Mouse (Mus musculus) hindbrain, postnatal 0 days (tissue): ENCODE results near the gene Smad9. TPM values are rescaled to one million over a fixed set of nuclear protein-coding genes. Genes with fewer than 3 reads are reported as not detected.

Experiments used
- ATAC-seq: fragments of 200-750 bp; cut with Nextera tagmentation; 2 replicates; pipeline ENCODE4 v1.8.0; 2017; ENCODE audit warnings: mild to moderate bottlenecking, moderate TSS enrichment, moderate library complexity
- DNase-seq: peaks from one replicate; pipeline ENCODE4 v3.0.0-alpha.2; 2015; ENCODE audit warnings: low spot score
- H3K27ac ChIP-seq: fragments of 300-500 bp; sonication (generic); 2 replicates; pipeline ENCODE4 v1.5.1; 2014; ENCODE audit warnings: mild to moderate bottlenecking
- H3K27me3 ChIP-seq: fragments of 300-500 bp; sonication (generic); 2 replicates; pipeline ENCODE4 v1.6.1; 2014; ENCODE audit warnings: low read length, mixed read lengths; ENCODE audit not compliant: insufficient read depth
- H3K36me3 ChIP-seq: fragments of 300-500 bp; sonication (generic); 2 replicates; pipeline ENCODE4 v1.6.1; 2014; ENCODE audit warnings: low read length, mixed read lengths; ENCODE audit not compliant: insufficient read depth
- H3K4me1 ChIP-seq: fragments of 300-500 bp; sonication (generic); 2 replicates; pipeline ENCODE4 v1.6.1; 2014; ENCODE audit warnings: antibody characterized with exemption, low read length, mixed read lengths; ENCODE audit not compliant: insufficient read depth
- H3K4me2 ChIP-seq: fragments of 300-500 bp; sonication (generic); 2 replicates; pipeline ENCODE4 v1.6.1; 2014; ENCODE audit warnings: low read depth, mild to moderate bottlenecking, low read length, moderate library complexity, mixed read lengths
- H3K4me3 ChIP-seq: fragments of 300-500 bp; sonication (generic); 2 replicates; pipeline ENCODE4 v1.5.1; 2014; ENCODE audit warnings: low read length
- H3K9ac ChIP-seq: fragments of 300-500 bp; sonication (generic); replicated peaks from 2 replicates; pipeline ENCODE4 v1.6.1; 2014; ENCODE audit warnings: mild to moderate bottlenecking, low read length, moderate library complexity, mixed read lengths
- H3K9me3 ChIP-seq: fragments of 300-500 bp; sonication (generic); 2 replicates; pipeline ENCODE4 v1.6.1; 2016; ENCODE audit warnings: low read length, mixed read lengths
- CTCF ChIP-seq: IDR thresholded peaks from 2 replicates; pipeline ENCODE4 v1.5.1; 2016; ENCODE audit warnings: antibody characterized with exemption, control low read depth, low read depth
- WGBS: fragments of 180-500 bp; shearing (Covaris S2); extraction: QIAGEN DNeasy Blood & Tissue Kit; methylation state at CpG from one replicate; pipeline ENCODE4 v1.1.7; 2014; 5-methylcytosine and 5-hydroxymethylcytosine counted together
- polyA plus RNA-seq: library from polyadenylated mRNA; unstranded; fragments of >200 nt; fragmentation: Nextera tagmentation; extraction: Ambion mirVana; gene quantifications from 2 replicates; pipeline ENCODE4 v1.2.1, GENCODE M21; 2015
- total RNA-seq: library from RNA; depleted of rRNA; stranded (reverse); fragments of >200 nt; gene quantifications from 2 replicates; pipeline ENCODE4 v1.2.3, GENCODE M21; 2014; rRNA removed

The Smad9 gene
- total and polyA plus RNA-seq, 2 experiments from 2014 or later: 1.1 to 6.7 TPM

- Histone ChIP-seq H3K9me3 (no peaks in the 10 kb centered on the region), H3K36me3 (no peaks in the 10 kb centered on the region), H3K4me2 (no peak overlapping the region), H3K27ac (no peak overlapping the region), H3K9ac (no peak overlapping the region), H3K4me3 (no peak overlapping the region), H3K27me3 (no peaks in the 10 kb centered on the region), H3K4me1 (no peaks in the 10 kb centered on the region)
- TF ChIP-seq CTCF: peak; percentile 87
- DNase-seq (peak; percentile 88), ATAC-seq (0 out of 2 replicates have a peak, but pooled peaks have one; percentile 49)
- WGBS: 28% methylated on average over 3 of the region's 3 CpGs
Observed at GRCm38 (mm10) chr3:54815292-54815691, 59.9 kb downstream of the Smad9 start.

GRCm38 (mm10) chr3:54822526-54822925, 67.1 kb downstream of the Smad9 start:
- no peak for DNase-seq
- no peak for TF ChIP-seq CTCF
- 68% methylated on average over 5 of the region's 5 CpGs for WGBS

GRCm38 (mm10) chr3:54832491-54832890, 77.1 kb downstream of the Smad9 start:
- no peak for ATAC-seq

More at GRCm38 (mm10) chr3:54822526-54822925, 67.1 kb downstream of the Smad9 start:
- H3K27me3 ChIP-seq: no peaks in the 10 kb centered on the region
- H3K27ac ChIP-seq: no peak overlapping the region
- ATAC-seq: no peak
- H3K4me2 ChIP-seq: no peak overlapping the region
- no peak overlapping the region for H3K9ac ChIP-seq
- H3K9me3 ChIP-seq: no peaks in the 10 kb centered on the region
- no peaks in the 10 kb centered on the region for H3K4me1 ChIP-seq
- no peak overlapping the region for H3K4me3 ChIP-seq
- no peaks in the 10 kb centered on the region for H3K36me3 ChIP-seq

GRCm38 (mm10) chr3:54835421-54835820, 80.0 kb downstream of the Smad9 start:
- no peak for TF ChIP-seq CTCF
- H3K27ac ChIP-seq: no peak overlapping the region
- no peak overlapping the region for H3K4me2 ChIP-seq
- H3K36me3 ChIP-seq: no peaks in the 10 kb centered on the region
- H3K9ac ChIP-seq: no peak overlapping the region
- DNase-seq (peak; percentile 61), ATAC-seq (peak; percentile 78)
- H3K27me3 ChIP-seq: no peaks in the 10 kb centered on the region
- H3K4me1 ChIP-seq: no peaks in the 10 kb centered on the region
- WGBS: 31% methylated on average over 2 of the region's 2 CpGs
- no peak overlapping the region for H3K4me3 ChIP-seq
- no peaks in the 10 kb centered on the region for H3K9me3 ChIP-seq

More at GRCm38 (mm10) chr3:54832491-54832890, 77.1 kb downstream of the Smad9 start:
- H3K27ac ChIP-seq: no peak overlapping the region
- TF ChIP-seq CTCF: no peak
- H3K27me3 ChIP-seq: no peaks in the 10 kb centered on the region
- no peak for DNase-seq
- no peaks in the 10 kb centered on the region for H3K4me1 ChIP-seq
- H3K36me3 ChIP-seq: no peaks in the 10 kb centered on the region
- 87% methylated on average over 3 of the region's 3 CpGs for WGBS
- H3K4me3 ChIP-seq: no peak overlapping the region
- H3K9me3 ChIP-seq: no peaks in the 10 kb centered on the region
- no peak overlapping the region for H3K9ac ChIP-seq
- H3K4me2 ChIP-seq: no peak overlapping the region

Other genes starting within 250 kb of the Smad9 start
- 36.3 and 43.5 TPM in 2 replicates for gene Supt20, start 62.8 kb upstream of the Smad9 start, total RNA-seq
- gene Supt20, start 62.8 kb upstream of the Smad9 start, polyA plus RNA-seq: 52.0 and 55.4 TPM in 2 replicates
- not detected in 2 replicates for gene Gm21958, start 41.2 kb upstream of the Smad9 start, total RNA-seq
- gene Gm21958, start 41.2 kb upstream of the Smad9 start, polyA plus RNA-seq: 0.49 TPM in 1 of 2 replicates, not detected in the other
- gene Exosc8, start 20.2 kb upstream of the Smad9 start, total RNA-seq: 36.8 and 37.3 TPM in 2 replicates
- gene Exosc8, start 20.2 kb upstream of the Smad9 start, polyA plus RNA-seq: 66.9 and 68.9 TPM in 2 replicates
- gene Alg5, start 20.0 kb upstream of the Smad9 start, total RNA-seq: 12.3 and 16.3 TPM in 2 replicates
- 65.1 and 72.0 TPM in 2 replicates for gene Alg5, start 20.0 kb upstream of the Smad9 start, polyA plus RNA-seq
- 29.7 and 33.9 TPM in 2 replicates for gene Rfxap, start 52.2 kb downstream of the Smad9 start, total RNA-seq
- gene Rfxap, start 52.2 kb downstream of the Smad9 start, polyA plus RNA-seq: 46.2 and 49.7 TPM in 2 replicates
- 14.6 and 15.0 TPM in 2 replicates for gene Sertm1, start 160.3 kb downstream of the Smad9 start, total RNA-seq
- 1.4 TPM in 2 replicates for gene Sertm1, start 160.3 kb downstream of the Smad9 start, polyA plus RNA-seq